Mouse (Mus musculus): Measurements from ENCODE around the gene Lypd8. TPM values are rescaled to one million over a fixed set of nuclear protein-coding genes. Genes with fewer than 3 reads are reported as not detected.
"Not testable (repeated sequence)": the region's sequence is repeated elsewhere in the genome, so short reads cannot be mapped to it uniquely, and the experiment has no call there.

The Lypd8 gene
- polyA plus RNA-seq, 1 experiment from 2014 or later: 403 TPM

DNA sequence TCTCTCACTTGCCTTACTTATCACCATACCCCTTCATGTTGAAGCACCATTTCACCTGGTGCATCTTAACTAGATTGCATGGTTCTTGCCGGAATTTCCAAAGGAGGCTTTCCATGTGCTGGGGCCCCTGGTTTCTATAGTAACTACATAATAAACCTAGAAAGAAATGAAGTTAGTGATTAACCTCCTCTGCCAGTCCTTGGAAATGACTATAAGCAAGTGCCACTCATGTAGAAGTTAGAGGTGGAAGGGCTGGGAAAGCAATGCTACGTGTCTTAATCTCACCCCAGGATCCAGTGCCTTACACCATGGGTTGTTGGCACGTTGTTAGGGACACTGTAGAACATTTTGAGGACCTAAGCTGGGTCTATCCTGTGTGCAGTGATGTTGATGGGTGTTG is 14.4 kb upstream of the Lypd8 start:
- Histone ChIP-seq H3K4me1 (replicated peaks; ENCODE audit: control insufficient read depth, insufficient read depth, low read length) (no peaks in the 10 kb centered on the region), H3K4me2 (ENCODE audit: low read length) (no peak overlapping the region), H3K9me3 (ENCODE audit: control insufficient read depth, low read length) (no peaks in the 10 kb centered on the region), H3K4me3 (ENCODE audit: low read depth, low read length) (no peak overlapping the region), H3K36me3 (ENCODE audit: control insufficient read depth, insufficient read depth, low read length) (no peaks in the 10 kb centered on the region), H3K27me3 (replicated peaks; ENCODE audit: control insufficient read depth, insufficient read depth, low read length) (no peaks in the 10 kb centered on the region), H3K27ac (ENCODE audit: low read depth) (peak overlapping the region; percentile 65; the same call in 1 of the 2 replicates), H3K9ac (ENCODE audit: low read length) (no peak overlapping the region)
- WGBS: 53% methylated on average over 3 of the region's 3 CpGs
- no peak for DNase-seq (ENCODE audit: low spot score)
- peak; percentile 45; the same call in 1 of the 2 replicates for ATAC-seq (replicated peaks; ENCODE audit: low FRiP score, low TSS enrichment, low read depth)

DNA sequence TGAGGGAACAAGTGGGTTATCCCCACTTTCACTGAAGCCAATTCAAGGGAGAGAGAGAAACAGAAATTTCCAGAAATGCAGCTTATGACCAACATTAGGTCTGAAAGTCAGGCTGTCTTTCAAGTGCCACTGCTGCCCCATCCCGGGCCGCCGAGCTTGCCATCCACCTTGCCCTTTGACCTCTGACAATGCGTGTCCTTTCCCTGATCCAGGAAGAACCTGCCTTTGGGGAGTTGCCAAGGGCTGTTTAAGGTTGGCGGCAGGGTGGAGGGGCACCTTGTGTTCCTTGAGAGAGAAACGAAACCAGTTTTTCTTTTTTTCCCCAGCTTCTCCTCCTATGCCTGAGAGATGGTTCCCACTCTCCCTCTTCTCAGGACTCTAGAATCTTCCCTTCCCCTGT is 12.7 kb upstream of the Lypd8 start:
- WGBS: no CpG with 5 or more reads among the region's 6 CpGs
- H3K4me3 ChIP-seq (ENCODE audit: low read depth, low read length); ATAC-seq (replicated peaks; ENCODE audit: low FRiP score, low TSS enrichment, low read depth): not testable (repeated sequence)

DNA sequence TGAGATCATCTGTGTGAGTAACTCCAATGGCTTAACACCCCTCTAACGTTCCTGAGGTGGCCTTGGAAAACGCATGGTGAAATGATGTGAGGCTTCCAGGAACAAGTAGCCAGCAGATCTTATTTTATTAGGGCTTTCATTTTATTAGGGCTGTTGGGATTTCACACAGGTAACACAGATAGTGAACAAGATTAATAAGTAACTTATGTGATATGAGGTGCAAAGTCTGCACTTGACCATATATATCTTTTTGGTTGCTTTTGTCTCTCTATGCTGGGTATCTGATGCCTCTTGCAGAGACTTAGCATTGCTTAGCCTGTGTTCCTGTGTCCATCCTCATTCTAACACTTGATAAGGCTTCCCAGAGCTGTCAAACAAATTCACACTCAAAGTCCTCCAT is 1.6 kb upstream of the Lypd8 start:
- no peaks in the 10 kb centered on the region for H3K9me3 ChIP-seq (ENCODE audit: control insufficient read depth, low read length)
- H3K9ac ChIP-seq (ENCODE audit: low read length): no peak overlapping the region
- no peaks in the 10 kb centered on the region for H3K27me3 ChIP-seq (replicated peaks; ENCODE audit: control insufficient read depth, insufficient read depth, low read length)
- no peak overlapping the region for H3K4me3 ChIP-seq (ENCODE audit: low read depth, low read length)
- no peak overlapping the region for H3K4me2 ChIP-seq (ENCODE audit: low read length)
- H3K4me1 ChIP-seq (replicated peaks; ENCODE audit: control insufficient read depth, insufficient read depth, low read length): 0 out of 2 replicates have a peak, but pooled peaks cover 8% of the 10 kb centered on the region
- no peaks in the 10 kb centered on the region for H3K36me3 ChIP-seq (ENCODE audit: control insufficient read depth, insufficient read depth, low read length)
- H3K27ac ChIP-seq (ENCODE audit: low read depth): 0 out of 2 replicates have a peak overlapping the region, but pooled peaks have one; percentile 47
- ATAC-seq (replicated peaks; ENCODE audit: low FRiP score, low TSS enrichment, low read depth) (peak; percentile 76), DNase-seq (ENCODE audit: low spot score) (no peak)
- 79% methylated on average over 2 of the region's 2 CpGs for WGBS

More for the DNA sequence above, 12.7 kb upstream of the Lypd8 start:
- not testable (repeated sequence) for H3K36me3 ChIP-seq (ENCODE audit: control insufficient read depth, insufficient read depth, low read length); H3K9me3 ChIP-seq (ENCODE audit: control insufficient read depth, low read length); H3K4me1 ChIP-seq (replicated peaks; ENCODE audit: control insufficient read depth, insufficient read depth, low read length); H3K9ac ChIP-seq (ENCODE audit: low read length); H3K27me3 ChIP-seq (replicated peaks; ENCODE audit: control insufficient read depth, insufficient read depth, low read length); DNase-seq (ENCODE audit: low spot score); H3K27ac ChIP-seq (ENCODE audit: low read depth); H3K4me2 ChIP-seq (ENCODE audit: low read length)

DNA sequence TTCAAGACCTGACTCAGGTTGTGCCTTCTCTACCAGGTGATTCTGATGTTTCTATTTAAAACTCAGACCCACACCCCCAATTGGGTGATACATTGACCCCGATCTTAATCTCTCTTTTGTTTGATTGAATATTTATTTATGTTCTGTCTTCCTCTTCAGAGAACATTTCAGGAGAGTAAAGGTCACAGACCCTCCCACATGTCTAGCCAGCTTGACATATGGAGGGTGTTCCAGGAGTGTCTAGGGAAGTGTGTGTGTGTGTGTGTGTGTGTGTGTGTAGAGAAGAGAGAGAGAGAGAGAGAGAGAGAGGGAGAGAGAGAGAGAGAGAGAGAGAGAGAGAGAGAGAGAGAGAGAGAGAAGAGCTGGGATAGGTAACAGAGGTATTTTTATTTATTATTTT is 1.2 kb upstream of the Lypd8 start:
- Histone ChIP-seq H3K9me3 (ENCODE audit: control insufficient read depth, low read length) (no peaks in the 10 kb centered on the region), H3K36me3 (ENCODE audit: control insufficient read depth, insufficient read depth, low read length) (no peaks in the 10 kb centered on the region), H3K4me3 (ENCODE audit: low read depth, low read length) (no peak overlapping the region), H3K27ac (ENCODE audit: low read depth) (peak overlapping the region; percentile 47; the same call in 1 of the 2 replicates), H3K27me3 (replicated peaks; ENCODE audit: control insufficient read depth, insufficient read depth, low read length) (no peaks in the 10 kb centered on the region), H3K9ac (ENCODE audit: low read length) (no peak overlapping the region), H3K4me1 (replicated peaks; ENCODE audit: control insufficient read depth, insufficient read depth, low read length) (0 out of 2 replicates have a peak, but pooled peaks cover 8% of the 10 kb centered on the region), H3K4me2 (ENCODE audit: low read length) (no peak overlapping the region)
- ATAC-seq (replicated peaks; ENCODE audit: low FRiP score, low TSS enrichment, low read depth): peak; percentile 61
- 27% methylated on average over 1 of the region's 1 CpGs for WGBS
- DNase-seq (ENCODE audit: low spot score): no peak

DNA sequence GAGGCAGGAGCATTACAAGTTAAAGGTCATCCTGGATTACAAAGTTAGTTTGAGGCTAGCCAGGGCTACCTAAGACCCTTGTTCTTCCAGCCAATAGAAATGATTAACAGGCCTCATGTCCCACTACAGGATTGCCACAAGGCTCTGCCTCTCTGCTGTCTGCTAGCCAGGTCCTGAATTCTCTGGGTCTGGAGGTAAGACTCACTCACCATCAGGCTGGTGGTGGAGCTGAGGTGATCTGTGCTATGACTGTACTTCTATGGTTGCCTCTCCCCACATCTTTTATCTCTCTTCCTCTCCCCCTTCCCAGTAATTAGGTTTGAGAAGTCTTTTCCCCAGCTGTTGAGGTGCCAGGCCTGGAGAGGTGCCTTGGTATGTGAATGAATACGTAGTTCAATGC is 673 bp downstream of the Lypd8 start:
- peak overlapping the region; percentile 47 for H3K27ac ChIP-seq (ENCODE audit: low read depth)
- 0 out of 2 replicates have a peak, but pooled peaks cover 8% of the 10 kb centered on the region for H3K4me1 ChIP-seq (replicated peaks; ENCODE audit: control insufficient read depth, insufficient read depth, low read length)
- H3K4me2 ChIP-seq (ENCODE audit: low read length): 0 out of 2 replicates have a peak overlapping the region, but pooled peaks have one; percentile 8
- ATAC-seq (replicated peaks; ENCODE audit: low FRiP score, low TSS enrichment, low read depth): no peak
- DNase-seq (ENCODE audit: low spot score): no peak
- no peaks in the 10 kb centered on the region for H3K27me3 ChIP-seq (replicated peaks; ENCODE audit: control insufficient read depth, insufficient read depth, low read length)
- no peak overlapping the region for H3K9ac ChIP-seq (ENCODE audit: low read length)
- H3K36me3 ChIP-seq (ENCODE audit: control insufficient read depth, insufficient read depth, low read length): no peaks in the 10 kb centered on the region
- 79% methylated on average over 1 of the region's 1 CpGs for WGBS
- no peaks in the 10 kb centered on the region for H3K9me3 ChIP-seq (ENCODE audit: control insufficient read depth, low read length)
- peak overlapping the region; percentile 13; the same call in 1 of the 2 replicates for H3K4me3 ChIP-seq (ENCODE audit: low read depth, low read length)

DNA sequence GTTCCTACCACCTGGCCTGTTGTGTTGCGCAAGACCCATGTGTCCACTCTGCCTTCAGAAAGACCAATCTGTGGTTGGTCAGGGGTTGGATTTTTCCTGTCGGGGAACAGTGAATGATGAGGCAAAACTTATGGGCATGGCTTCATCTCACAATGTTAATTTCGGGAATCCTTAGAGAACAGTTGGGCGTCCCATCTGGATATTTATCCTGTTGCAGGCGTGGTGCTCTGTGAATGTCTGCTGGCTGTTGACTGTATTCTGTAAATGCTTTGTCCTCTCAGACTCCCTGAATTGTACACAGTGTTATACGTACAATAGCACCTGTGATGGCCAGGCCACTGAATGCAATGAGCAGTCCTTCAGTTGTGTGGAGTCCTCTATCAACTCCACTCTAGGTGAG is 3.6 kb downstream of the Lypd8 start:
- Histone ChIP-seq H3K9me3 (ENCODE audit: control insufficient read depth, low read length) (no peaks in the 10 kb centered on the region), H3K4me3 (ENCODE audit: low read depth, low read length) (no peak overlapping the region), H3K36me3 (ENCODE audit: control insufficient read depth, insufficient read depth, low read length) (no peaks in the 10 kb centered on the region), H3K27me3 (replicated peaks; ENCODE audit: control insufficient read depth, insufficient read depth, low read length) (no peaks in the 10 kb centered on the region), H3K4me2 (ENCODE audit: low read length) (0 out of 2 replicates have a peak overlapping the region, but pooled peaks have one; percentile 7), H3K4me1 (replicated peaks; ENCODE audit: control insufficient read depth, insufficient read depth, low read length) (0 out of 2 replicates have a peak, but pooled peaks cover 8% of the 10 kb centered on the region), H3K27ac (ENCODE audit: low read depth) (no peak overlapping the region), H3K9ac (ENCODE audit: low read length) (no peak overlapping the region)
- ATAC-seq (replicated peaks; ENCODE audit: low FRiP score, low TSS enrichment, low read depth) (no peak), DNase-seq (ENCODE audit: low spot score) (no peak)
- WGBS: 92% methylated on average over 6 of the region's 6 CpGs

DNA sequence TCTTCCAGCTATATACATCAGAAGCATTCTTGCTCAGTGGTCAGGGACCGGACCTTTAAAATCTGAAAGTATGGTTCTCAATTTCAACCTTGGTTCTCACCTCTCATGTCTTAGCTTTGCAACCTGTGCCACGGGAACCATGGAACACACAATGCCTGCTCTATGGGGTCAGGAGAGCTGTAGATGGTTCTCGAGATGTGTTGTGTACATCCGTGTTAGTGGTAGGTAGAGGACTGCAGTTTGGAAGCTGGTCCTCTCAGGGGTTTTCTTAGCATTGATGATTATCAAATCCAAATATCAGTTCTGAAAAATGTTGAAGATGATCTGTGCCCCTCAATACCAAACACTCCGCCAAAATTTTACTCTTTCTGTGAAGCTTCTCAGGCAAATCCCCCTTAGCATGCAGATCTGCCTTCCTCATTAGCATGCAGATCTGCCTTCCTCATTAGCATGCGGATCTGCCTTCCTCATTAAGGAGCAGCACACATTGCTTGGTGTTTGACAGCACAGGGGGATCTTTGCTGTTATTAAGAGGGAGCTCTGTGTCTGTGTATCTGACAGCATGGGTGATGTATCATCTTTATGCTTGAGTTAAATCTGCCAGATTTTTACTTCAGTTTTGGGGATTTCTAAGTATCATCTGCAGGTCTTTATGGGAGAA is 21.3 kb downstream of the Lypd8 start:
- no peak for ATAC-seq (replicated peaks; ENCODE audit: low FRiP score, low TSS enrichment, low read depth)
- Histone ChIP-seq H3K4me1 (replicated peaks; ENCODE audit: control insufficient read depth, insufficient read depth, low read length) (no peaks in the 10 kb centered on the region), H3K27ac (ENCODE audit: low read depth) (no peak overlapping the region), H3K4me2 (ENCODE audit: low read length) (no peak overlapping the region), H3K4me3 (ENCODE audit: low read depth, low read length) (no peak overlapping the region), H3K9me3 (ENCODE audit: control insufficient read depth, low read length) (no peaks in the 10 kb centered on the region), H3K27me3 (replicated peaks; ENCODE audit: control insufficient read depth, insufficient read depth, low read length) (no peaks in the 10 kb centered on the region), H3K36me3 (ENCODE audit: control insufficient read depth, insufficient read depth, low read length) (no peaks in the 10 kb centered on the region), H3K9ac (ENCODE audit: low read length) (no peak overlapping the region)
- 70% methylated on average over 6 of the region's 6 CpGs for whole genome bisulfite sequencing
- DNase-seq (ENCODE audit: low spot score): no peak

DNA sequence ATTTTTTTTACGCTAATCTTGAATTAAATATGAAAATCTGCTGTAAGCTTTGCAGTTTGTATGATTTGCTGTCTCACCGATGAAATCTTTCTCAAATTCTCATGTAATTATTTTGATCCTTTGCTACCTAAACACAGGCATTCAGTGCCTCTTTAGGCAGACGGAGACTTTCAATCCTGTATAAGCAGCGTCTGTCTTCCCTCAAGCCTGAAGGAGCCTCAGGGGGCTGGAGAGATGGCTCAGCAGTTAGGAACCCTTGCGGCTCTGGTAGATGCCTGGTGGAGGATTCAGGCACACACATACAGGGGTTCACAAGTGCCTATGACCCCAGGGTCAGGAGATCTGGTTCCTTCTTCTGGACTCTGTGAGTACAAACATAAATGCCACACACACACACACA is 21.8 kb downstream of the Lypd8 start:
- no peak overlapping the region for H3K27ac ChIP-seq (ENCODE audit: low read depth)
- no peak overlapping the region for H3K9ac ChIP-seq (ENCODE audit: low read length)
- no peaks in the 10 kb centered on the region for H3K9me3 ChIP-seq (ENCODE audit: control insufficient read depth, low read length)
- H3K27me3 ChIP-seq (replicated peaks; ENCODE audit: control insufficient read depth, insufficient read depth, low read length): no peaks in the 10 kb centered on the region
- no peak for ATAC-seq (replicated peaks; ENCODE audit: low FRiP score, low TSS enrichment, low read depth)
- H3K36me3 ChIP-seq (ENCODE audit: control insufficient read depth, insufficient read depth, low read length): no peaks in the 10 kb centered on the region
- H3K4me1 ChIP-seq (replicated peaks; ENCODE audit: control insufficient read depth, insufficient read depth, low read length): no peaks in the 10 kb centered on the region
- no peak overlapping the region for H3K4me3 ChIP-seq (ENCODE audit: low read depth, low read length)
- 47% methylated on average over 5 of the region's 5 CpGs for WGBS
- H3K4me2 ChIP-seq (ENCODE audit: low read length): no peak overlapping the region
- DNase-seq (ENCODE audit: low spot score): no peak

DNA sequence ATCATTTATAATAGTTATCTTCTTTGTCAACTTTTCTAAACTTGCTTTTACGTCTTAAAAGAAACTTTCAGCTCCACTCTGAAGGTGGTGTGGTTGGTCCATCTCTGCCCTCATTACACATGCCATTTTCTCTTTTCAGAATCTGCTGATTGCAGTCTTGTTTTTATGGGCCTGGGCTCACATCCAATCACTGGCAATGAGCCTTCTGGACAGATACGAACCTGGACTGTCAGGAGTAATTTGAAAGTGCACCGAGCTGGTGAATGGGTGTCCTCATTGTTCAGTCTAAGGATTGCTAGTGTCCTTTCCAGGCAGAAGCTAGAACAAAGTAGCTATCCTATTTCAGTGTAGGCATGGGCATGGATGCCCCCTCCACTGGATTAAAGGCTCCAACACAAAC is 29.2 kb downstream of the Lypd8 start:
- H3K4me1 ChIP-seq (replicated peaks; ENCODE audit: control insufficient read depth, insufficient read depth, low read length): no peaks in the 10 kb centered on the region
- ATAC-seq (replicated peaks; ENCODE audit: low FRiP score, low TSS enrichment, low read depth) (no peak), DNase-seq (ENCODE audit: low spot score) (no peak)
- H3K4me3 ChIP-seq (ENCODE audit: low read depth, low read length): no peak overlapping the region
- no peak overlapping the region for H3K9ac ChIP-seq (ENCODE audit: low read length)
- WGBS: 60% methylated on average over 3 of the region's 3 CpGs
- no peak overlapping the region for H3K4me2 ChIP-seq (ENCODE audit: low read length)
- H3K36me3 ChIP-seq (ENCODE audit: control insufficient read depth, insufficient read depth, low read length): no peaks in the 10 kb centered on the region
- H3K27ac ChIP-seq (ENCODE audit: low read depth): no peak overlapping the region
- H3K9me3 ChIP-seq (ENCODE audit: control insufficient read depth, low read length): no peaks in the 10 kb centered on the region
- H3K27me3 ChIP-seq (replicated peaks; ENCODE audit: control insufficient read depth, insufficient read depth, low read length): no peaks in the 10 kb centered on the region

Data from intestine, embryonic 14.5 days (tissue).